Mouse (Mus musculus): ENCODE measurements around the gene Sh3bp2.

Gene Sh3bp2

GRCm38 (mm10) chr5:34524511-34524910, 1.1 kb upstream of the Sh3bp2 start:
- no peak for DNase-seq (ENCODE audit: low read depth, low spot score)

GRCm38 (mm10) chr5:34526477-34526775, 788 bp downstream of the Sh3bp2 start:
- DNase-seq (ENCODE audit: low read depth, low spot score) = peak; percentile 11

GRCm38 (mm10) chr5:34527352-34527751, 1.7 kb downstream of the Sh3bp2 start:
- DNase-seq (ENCODE audit: low read depth, low spot score) = no peak

- no peak for DNase-seq (ENCODE audit: low read depth, low spot score)
Observed at GRCm38 (mm10) chr5:34528724-34529123, 3.1 kb downstream of the Sh3bp2 start.

- no peak for DNase-seq (ENCODE audit: low read depth, low spot score)
Observed at GRCm38 (mm10) chr5:34530116-34530515, 4.5 kb downstream of the Sh3bp2 start.

- no peak for DNase-seq (ENCODE audit: low read depth, low spot score)
Observed at GRCm38 (mm10) chr5:34530687-34531086, 5.0 kb downstream of the Sh3bp2 start.

GRCm38 (mm10) chr5:34533066-34533465, 7.4 kb downstream of the Sh3bp2 start:
- DNase-seq (ENCODE audit: low read depth, low spot score) = no peak

GRCm38 (mm10) chr5:34533820-34534219, 8.2 kb downstream of the Sh3bp2 start:
- DNase-seq (ENCODE audit: low read depth, low spot score) = no peak

GRCm38 (mm10) chr5:34534776-34535581, 9.3 kb downstream of the Sh3bp2 start:
- no peak for DNase-seq (ENCODE audit: low read depth, low spot score)

GRCm38 (mm10) chr5:34535831-34536230, 10.2 kb downstream of the Sh3bp2 start:
- no peak for DNase-seq (ENCODE audit: low read depth, low spot score)

GRCm38 (mm10) chr5:34538079-34538478, 12.4 kb downstream of the Sh3bp2 start:
- DNase-seq (ENCODE audit: low read depth, low spot score) = no peak

GRCm38 (mm10) chr5:34538527-34538926, 12.9 kb downstream of the Sh3bp2 start:
- peak; percentile 81 for DNase-seq (ENCODE audit: low read depth, low spot score)

GRCm38 (mm10) chr5:34539121-34539520, 13.5 kb downstream of the Sh3bp2 start:
- peak; percentile 51 for DNase-seq (ENCODE audit: low read depth, low spot score)

GRCm38 (mm10) chr5:34542166-34542565, 16.5 kb downstream of the Sh3bp2 start:
- DNase-seq (ENCODE audit: low read depth, low spot score) = no peak

GRCm38 (mm10) chr5:34543114-34543513, 17.5 kb downstream of the Sh3bp2 start:
- peak; percentile 33 for DNase-seq (ENCODE audit: low read depth, low spot score)

GRCm38 (mm10) chr5:34547410-34547809, 21.8 kb downstream of the Sh3bp2 start:
- peak; percentile 63 for DNase-seq (ENCODE audit: low read depth, low spot score)

GRCm38 (mm10) chr5:34549135-34549482, 23.5 kb downstream of the Sh3bp2 start:
- DNase-seq (ENCODE audit: low read depth, low spot score) = no peak

GRCm38 (mm10) chr5:34549483-34550221, 24.0 kb downstream of the Sh3bp2 start:
- peak; percentile 59 for DNase-seq (ENCODE audit: low read depth, low spot score)

GRCm38 (mm10) chr5:34550251-34550650, 24.6 kb downstream of the Sh3bp2 start:
- DNase-seq (ENCODE audit: low read depth, low spot score) = peak; percentile 36

- DNase-seq (ENCODE audit: low read depth, low spot score) = no peak
Observed at GRCm38 (mm10) chr5:34551821-34552220, 26.2 kb downstream of the Sh3bp2 start.

GRCm38 (mm10) chr5:34563854-34564253, 38.2 kb downstream of the Sh3bp2 start:
- no peak for DNase-seq (ENCODE audit: low read depth, low spot score)

- no peak for DNase-seq (ENCODE audit: low read depth, low spot score)
Observed at GRCm38 (mm10) chr5:34564291-34564690, 38.7 kb downstream of the Sh3bp2 start.
